Mouse (Mus musculus) CD8-positive naive resting alpha-beta T cell, adult 57 days (primary cell): Measurements from ENCODE around the gene Hoxa11. TPM values are rescaled to one million over a fixed set of nuclear protein-coding genes. Genes with fewer than 3 reads are reported as not detected.

Experiments used
- total RNA-seq: library from RNA; stranded (reverse); gene quantifications from one replicate; pipeline ENCODE4 v1.2.4, GENCODE M21; 2023

The Hoxa11 gene
- total RNA-seq: not detected

DNA sequence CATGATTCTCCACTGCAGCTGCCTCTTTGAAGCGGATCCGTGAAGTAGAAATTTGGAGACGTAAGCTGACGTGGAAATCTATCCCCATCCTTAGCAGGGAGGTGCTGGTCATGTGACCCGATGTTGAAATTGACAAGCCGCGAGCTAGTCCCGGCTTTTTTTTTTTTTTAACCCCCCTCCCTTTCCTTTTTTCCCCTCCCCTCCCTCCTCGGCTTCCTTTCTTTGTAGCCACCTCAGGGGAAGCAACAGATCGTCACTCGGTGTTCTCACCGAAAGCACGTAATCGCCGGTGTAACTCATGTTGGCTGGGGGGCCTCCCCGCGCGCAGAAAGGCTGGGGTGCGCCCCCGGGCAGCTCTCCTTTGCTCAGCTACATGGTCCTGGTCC lies at the start of gene Hoxa11:
Gene Hoxa11, minus strand, starts transcription at position 54 of the 386 bp plus-strand sequence.

DNA sequence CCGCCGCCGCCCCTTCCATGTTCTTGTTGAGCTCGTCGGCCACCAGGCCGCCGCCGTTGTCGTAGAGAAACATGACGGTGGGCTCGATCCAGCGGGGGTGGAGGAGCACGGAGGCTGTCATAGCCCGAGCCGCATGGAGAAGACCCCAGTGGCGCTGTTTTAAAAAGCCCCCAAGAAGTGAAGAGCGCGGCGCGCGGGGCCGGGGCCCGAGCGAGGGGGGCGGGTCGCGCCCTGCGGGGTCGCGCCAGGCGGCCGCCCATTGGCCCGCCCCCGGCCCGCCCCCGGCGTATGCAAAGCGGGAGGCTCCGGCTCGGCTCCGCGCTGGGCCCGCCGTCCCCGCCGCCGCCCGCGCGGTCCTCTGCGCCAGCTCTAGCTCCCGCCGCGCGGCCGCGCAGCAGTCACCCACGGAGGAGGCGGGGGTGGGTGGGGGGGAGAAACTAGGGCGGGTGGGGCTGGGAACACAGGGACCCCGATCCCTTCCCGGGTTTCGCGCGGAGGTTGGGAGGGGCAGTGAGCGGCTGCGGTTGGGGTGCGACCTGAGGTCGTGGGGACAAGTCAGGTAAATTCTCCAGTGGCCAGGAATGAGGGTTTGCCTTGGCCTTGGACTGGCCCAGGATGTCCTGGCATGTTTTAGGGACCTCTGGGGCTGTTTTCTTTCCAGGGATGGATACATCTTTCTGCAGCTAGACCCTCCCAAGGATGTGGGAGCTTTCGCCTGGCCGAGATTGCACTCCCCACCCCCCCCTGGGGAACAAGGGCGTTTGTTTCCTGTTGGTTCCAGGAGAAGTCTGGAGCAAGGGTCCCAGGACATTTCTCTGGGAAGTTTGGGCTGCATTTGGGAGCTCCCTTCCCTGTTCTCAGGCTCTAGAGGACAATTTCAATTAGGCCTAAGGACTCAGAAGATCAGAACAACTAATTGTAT lies 15.3 kb upstream of the Hoxa11 start, which contains the start of gene Hoxa13:
Gene Hoxa13, minus strand, starts transcription at position 227 of the 922 bp plus-strand sequence.

GRCm38 (mm10) chr6:52240389-52241000 lies 5.1 kb downstream of the Hoxa11 start, which contains the start of gene Hoxa10:
Gene Hoxa10, minus strand, starts transcription at chr6:52240854.

DNA sequence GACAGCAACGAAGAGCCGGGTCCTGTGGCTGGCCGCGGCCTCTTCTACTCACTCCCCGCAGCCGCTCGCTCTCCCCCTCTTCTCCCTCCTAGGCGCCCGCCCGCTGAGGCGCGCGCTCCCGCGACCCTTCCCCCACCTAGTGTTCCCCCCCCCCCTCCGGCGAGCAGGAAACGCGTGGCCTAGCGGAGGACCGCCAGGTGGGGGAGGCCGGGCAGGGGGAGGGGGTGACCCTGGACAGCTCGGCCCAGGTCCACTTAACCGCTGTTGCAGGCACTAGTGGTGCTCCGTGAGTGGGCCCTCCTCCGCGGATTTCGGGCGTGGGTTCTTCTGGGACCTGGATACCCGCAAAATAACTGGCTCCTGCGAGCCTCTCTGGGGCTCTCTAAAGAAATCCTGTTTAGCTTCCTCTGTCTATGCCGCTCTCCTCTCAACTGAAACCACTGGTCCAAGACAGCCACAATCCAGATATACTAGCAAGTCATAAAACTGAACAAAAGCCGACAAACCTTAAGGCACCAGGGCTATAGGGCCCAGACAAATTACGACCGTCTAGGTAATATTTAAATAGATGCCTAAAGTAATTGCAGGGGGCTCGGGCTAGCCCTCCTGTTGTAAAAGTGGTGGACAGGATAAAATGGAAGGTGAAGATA lies 15.0 kb downstream of the Hoxa11 start, which contains the start of gene Hoxa9:
Gene Hoxa9, minus strand, starts transcription at position 574 of the 650 bp plus-strand sequence.

DNA sequence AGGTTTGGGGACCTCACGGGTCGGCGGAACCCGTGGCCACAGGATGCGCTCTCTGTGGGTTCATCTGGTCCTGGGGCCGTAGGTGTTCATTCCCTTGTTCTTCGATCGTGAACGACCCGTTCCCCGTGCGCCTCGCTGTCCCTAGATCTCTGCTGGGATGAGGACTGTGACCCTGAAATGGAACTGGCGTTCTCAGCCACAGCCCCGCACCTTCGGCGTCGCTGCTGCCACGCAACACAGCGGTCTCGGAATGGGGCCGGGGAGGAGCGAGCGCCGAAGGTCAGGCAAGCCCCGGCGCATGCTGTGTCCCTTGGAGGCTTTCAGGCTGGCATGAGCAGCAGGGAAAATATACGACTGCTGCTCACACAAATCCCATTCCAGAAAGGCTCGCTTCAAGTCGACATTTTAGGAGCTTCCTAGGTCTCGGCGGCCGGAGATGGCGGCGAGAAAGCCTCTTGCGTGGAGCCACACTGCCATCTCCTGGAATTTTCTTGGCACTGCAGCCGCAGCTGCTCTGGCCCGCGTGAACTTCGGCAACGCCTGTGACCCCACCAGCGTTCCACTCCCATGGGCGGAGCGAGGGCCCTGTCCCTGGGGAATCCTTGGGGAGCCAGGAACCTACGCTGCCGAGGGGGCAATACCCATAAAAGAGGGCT lies 24.1 kb downstream of the Hoxa11 start, which contains the start of gene Hoxa7:
Gene Hoxa7, minus strand, starts transcription at position 518 of the 656 bp plus-strand sequence.

GRCm38 (mm10) chr6:52213119-52213986 lies 32.3 kb downstream of the Hoxa11 start, which contains the start of the genes Hoxa3 and Gm28308:
Gene Hoxa3, minus strand, starts transcription at chr6:52213336.
Gene Gm28308, minus strand, starts transcription at chr6:52213339.

DNA sequence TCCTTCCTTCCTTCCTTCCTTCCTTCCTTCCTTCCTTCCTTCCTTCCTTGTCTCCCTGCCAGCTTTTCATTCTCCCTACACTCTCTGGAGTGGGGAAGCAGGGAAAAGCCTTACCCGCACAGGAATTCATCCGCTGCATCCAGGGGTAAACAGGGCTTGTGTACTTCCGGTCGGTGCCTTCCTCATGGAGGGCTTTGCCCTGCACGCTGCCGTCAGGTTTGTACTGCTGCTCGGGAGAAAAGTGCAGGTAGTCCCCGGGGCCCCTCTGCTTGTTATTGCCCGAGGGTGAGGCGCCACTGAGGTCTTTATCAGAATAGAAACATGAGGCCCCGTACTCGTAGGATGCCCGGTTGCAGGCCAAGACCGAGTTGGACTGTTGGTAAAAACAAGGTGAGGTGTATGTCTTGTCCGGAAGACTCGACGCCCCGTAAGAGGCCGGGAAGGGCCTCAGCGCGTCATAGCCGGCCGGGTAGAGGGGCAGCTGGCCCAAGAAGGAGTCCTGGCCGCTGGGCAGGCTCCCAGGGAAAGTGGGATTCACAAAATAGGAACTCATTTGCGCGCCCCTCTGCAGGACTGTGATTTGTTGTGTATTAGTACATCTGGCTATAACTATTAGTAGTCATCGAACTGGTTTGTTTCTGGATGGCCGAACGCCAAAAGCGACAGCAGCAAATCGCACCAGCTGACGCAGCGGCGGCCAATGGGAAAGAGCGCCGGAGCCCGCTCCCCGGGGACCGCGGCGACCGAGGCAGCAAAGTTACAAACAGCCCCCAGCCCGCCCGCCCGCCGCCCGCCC lies 37.3 kb downstream of the Hoxa11 start, which contains the start of gene Hoxa6:
Gene Hoxa6, minus strand, starts transcription at position 651 of the 796 bp plus-strand sequence.

DNA sequence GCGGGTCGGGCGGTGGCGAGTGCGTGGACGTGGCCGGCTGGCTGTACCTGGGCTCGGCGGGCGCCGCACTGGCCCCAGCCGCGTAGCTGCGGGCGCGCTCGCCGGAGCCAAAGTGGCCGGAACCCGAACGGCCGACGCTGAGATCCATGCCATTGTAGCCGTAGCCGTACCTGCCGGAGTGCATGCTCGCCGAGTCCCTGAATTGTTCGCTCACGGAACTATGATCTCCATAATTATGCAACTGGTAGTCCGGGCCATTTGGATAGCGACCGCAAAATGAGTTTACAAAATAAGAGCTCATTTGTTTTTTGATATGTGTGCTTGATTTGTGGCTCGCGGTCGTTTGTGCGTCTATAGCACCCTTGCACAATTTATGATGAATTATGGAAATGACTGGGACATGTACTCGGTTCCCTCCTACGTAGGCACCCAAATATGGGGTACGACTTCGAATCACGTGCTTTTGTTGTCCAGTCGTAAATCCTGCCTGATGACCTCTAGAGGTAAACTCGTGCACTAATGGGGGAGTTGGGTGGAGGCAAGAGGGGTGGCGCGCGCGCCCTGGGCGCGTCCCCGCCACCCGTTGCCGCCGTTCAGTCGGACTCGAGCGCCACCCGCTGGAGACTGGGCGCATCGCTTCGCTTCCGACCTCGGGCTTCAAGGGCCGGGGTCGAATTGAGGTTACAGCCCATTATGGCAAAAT lies 41.4 kb downstream of the Hoxa11 start, which contains the start of gene Hoxa5:
Gene Hoxa5, minus strand, starts transcription at position 538 of the 703 bp plus-strand sequence.

Other genes starting within 250 kb of the Hoxa11 start
- gene Skap2, start 233.3 kb downstream of the Hoxa11 start, total RNA-seq: 9.2 TPM
- gene Hoxa1, start 87.5 kb downstream of the Hoxa11 start, total RNA-seq: not detected
- gene Hoxa2, start 81.0 kb downstream of the Hoxa11 start, total RNA-seq: not detected
- not detected for gene 5730596B20Rik, start 68.3 kb downstream of the Hoxa11 start, total RNA-seq
- gene Hoxa4, start 54.1 kb downstream of the Hoxa11 start, total RNA-seq: not detected
- gene Hoxa5, start 41.2 kb downstream of the Hoxa11 start, total RNA-seq: not detected
- not detected for gene Hoxa6, start 37.1 kb downstream of the Hoxa11 start, total RNA-seq
- not detected for gene Hoxa3, start 32.5 kb downstream of the Hoxa11 start, total RNA-seq
- not detected for gene Gm28308, start 32.5 kb downstream of the Hoxa11 start, total RNA-seq
- not detected for gene Hoxa7, start 24.0 kb downstream of the Hoxa11 start, total RNA-seq
- not detected for gene Hoxa9, start 14.7 kb downstream of the Hoxa11 start, total RNA-seq
- not detected for gene Hoxa10, start 5.0 kb downstream of the Hoxa11 start, total RNA-seq
- not detected for gene Hoxa13, start 15.1 kb upstream of the Hoxa11 start, total RNA-seq
- not detected for gene Evx1, start 67.7 kb upstream of the Hoxa11 start, total RNA-seq